Mouse (Mus musculus): ENCODE measurements around the gene Nox3.

The Nox3 gene

GRCm38 (mm10) chr17:3602954-3603672, 92.9 kb downstream of the Nox3 start:
- no peak for DNase-seq

DNA sequence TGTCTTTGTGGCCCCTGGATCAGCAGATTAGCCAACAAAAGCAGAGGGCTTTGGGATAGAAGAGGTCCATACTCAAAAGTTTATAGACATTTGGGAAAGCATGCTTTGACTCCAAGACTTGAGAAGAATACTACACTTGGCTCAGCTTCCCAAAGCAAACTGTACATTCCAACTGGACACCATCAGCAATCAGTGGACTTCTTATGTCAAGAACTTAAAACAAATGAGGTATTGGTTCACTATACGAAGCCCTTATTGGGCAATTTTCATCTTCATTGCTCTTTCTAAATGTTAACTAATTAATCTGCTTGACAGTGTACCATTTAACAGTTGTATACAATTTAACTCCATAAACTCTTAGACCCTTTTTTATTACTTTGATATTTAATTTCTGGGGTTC, 97.7 kb downstream of the Nox3 start:
- DNase-seq = no peak

DNA sequence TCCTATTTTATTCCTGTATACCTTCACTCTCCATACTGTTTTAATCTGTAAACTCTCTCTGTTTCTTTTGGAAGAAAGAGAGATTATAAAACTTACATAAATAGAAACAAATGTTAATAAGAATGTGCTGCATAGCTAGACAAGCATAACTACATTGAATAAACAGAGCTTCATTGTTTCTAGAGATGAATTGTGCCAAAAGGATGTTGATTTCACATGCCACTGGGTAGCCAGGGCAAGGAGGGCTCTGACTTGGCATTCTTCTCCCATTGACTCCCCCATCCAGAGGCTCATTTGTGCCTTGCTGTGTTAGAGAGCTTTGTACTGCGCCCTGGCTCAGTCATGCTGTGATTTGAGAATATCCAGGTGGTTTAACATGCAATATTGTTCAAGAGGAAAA, 98.2 kb downstream of the Nox3 start:
- no peak for DNase-seq

GRCm38 (mm10) chr17:3597130-3597529, 98.9 kb downstream of the Nox3 start:
- DNase-seq = no peak

Data from thymus, postnatal 25 days (tissue).